Mouse (Mus musculus): ENCODE results near the gene Mfsd6.

- no peak for TF ChIP-seq POLR2A (IDR thresholded peaks at IDR 0.05; ENCODE audit: extremely low read depth, insufficient read depth, low read length)
- TF ChIP-seq CTCF (IDR thresholded peaks at IDR 0.05; ENCODE audit: low read depth, low read length), result no peak
Observed at GRCm38 (mm10) chr1:52758174-52758573, 30.9 kb upstream of the Mfsd6 start.

All from liver, adult 2 months (tissue).